Mouse (Mus musculus) liver, embryonic 11.5 days (tissue): Measurements from ENCODE around the gene Pnldc1. TPM values are rescaled to one million over a fixed set of nuclear protein-coding genes. Genes with fewer than 3 reads are reported as not detected.

Source experiments
- ATAC-seq: fragments of 200-750 bp; cut with Nextera tagmentation; replicated peaks from 2 replicates; pipeline ENCODE4 v1.8.0; 2017; ENCODE audit warnings: moderate number of reproducible peaks, mild to moderate bottlenecking, moderate TSS enrichment, moderate library complexity; ENCODE audit not compliant: low FRiP score
- DNase-seq: peaks from one replicate; pipeline ENCODE4 v3.0.0-alpha.2; 2017; ENCODE audit warnings: low spot score
- H3K27ac ChIP-seq: fragments of 300-500 bp; sonication (generic); 2 replicates; pipeline ENCODE4 v1.5.1; 2014; ENCODE audit warnings: mild to moderate bottlenecking, low read depth, low read length, control low read depth
- H3K27me3 ChIP-seq: fragments of 300-500 bp; sonication (generic); replicated peaks from 2 replicates; pipeline ENCODE4 v1.6.1; 2014; ENCODE audit warnings: low read length, mixed read lengths; ENCODE audit not compliant: control insufficient read depth, insufficient read depth
- H3K36me3 ChIP-seq: fragments of 300-500 bp; sonication (generic); 2 replicates; pipeline ENCODE4 v1.6.1; 2014; ENCODE audit warnings: mild to moderate bottlenecking, low read length, moderate library complexity, mixed read lengths; ENCODE audit not compliant: control insufficient read depth, insufficient read depth
- H3K4me1 ChIP-seq: fragments of 300-500 bp; sonication (generic); replicated peaks from 2 replicates; pipeline ENCODE4 v1.6.1; 2014; ENCODE audit warnings: low read length, mixed read lengths; ENCODE audit not compliant: control insufficient read depth, insufficient read depth
- H3K4me2 ChIP-seq: fragments of 300-500 bp; sonication (generic); 2 replicates; pipeline ENCODE4 v1.6.1; 2014; ENCODE audit warnings: mild to moderate bottlenecking, control low read depth, moderate library complexity
- H3K4me3 ChIP-seq: fragments of 300-500 bp; sonication (generic); 2 replicates; pipeline ENCODE4 v1.5.1; 2014; ENCODE audit warnings: low read depth, low read length, control low read depth
- H3K9ac ChIP-seq: fragments of 300-500 bp; sonication (generic); 2 replicates; pipeline ENCODE4 v1.6.1; 2014; ENCODE audit warnings: low read depth, low read length, control low read depth
- H3K9me3 ChIP-seq: fragments of 300-500 bp; sonication (generic); 2 replicates; pipeline ENCODE4 v1.6.1; 2016; ENCODE audit warnings: low read length, inconsistent platforms, mixed read lengths; ENCODE audit not compliant: control insufficient read depth
- WGBS: fragments of 180-500 bp; shearing (Covaris S2); extraction: QIAGEN DNeasy Blood & Tissue Kit; methylation state at CpG from one replicate; pipeline ENCODE4 v1.1.7; 2014; 5-methylcytosine and 5-hydroxymethylcytosine counted together
- polyA plus RNA-seq: library from polyadenylated mRNA; unstranded; fragments of >200 nt; fragmentation: Nextera tagmentation; extraction: Ambion mirVana; gene quantifications from 2 replicates; pipeline ENCODE4 v1.2.1, GENCODE M21; 2014

Pnldc1 gene
- polyA plus RNA-seq, 1 experiment from 2014 or later: 1.9 TPM

- ATAC-seq (peak; percentile 77), DNase-seq (no peak)
- no peaks in the 10 kb centered on the region for H3K9me3 ChIP-seq
- H3K4me2 ChIP-seq: peak overlapping the region; percentile 66
- no peaks in the 10 kb centered on the region for H3K27me3 ChIP-seq
- H3K4me3 ChIP-seq: peak overlapping the region; percentile 93
- H3K9ac ChIP-seq: peak overlapping the region; percentile 100
- H3K27ac ChIP-seq: peak overlapping the region; percentile 95
- peaks cover 39% of the 10 kb centered on the region for H3K36me3 ChIP-seq
- WGBS: under 1% methylated on average over 40 of the region's 40 CpGs
- H3K4me1 ChIP-seq: peaks cover 4% of the 10 kb centered on the region; the same call in 1 of the 2 replicates
Observed at GRCm38 (mm10) chr17:12916588-12917380, 6.8 kb upstream of the Pnldc1 start.

GRCm38 (mm10) chr17:12915881-12916583, 6.0 kb upstream of the Pnldc1 start, which contains the start of gene Mrpl18:
Mrpl18 (minus strand) TSS chr17:12916345.
- under 1% methylated on average over 56 of the region's 56 CpGs for WGBS
- Histone ChIP-seq H3K9ac (peak within 1 kb of the TSS; percentile 100), H3K4me3 (peak within 1 kb of the TSS; percentile 93), H3K27ac (peak within 1 kb of the TSS; percentile 95), H3K4me2 (peak within 1 kb of the TSS; percentile 90), H3K36me3 (peaks cover 39% of the 10 kb centered on the region), H3K9me3 (no peaks in the 10 kb centered on the region), H3K4me1 (peaks cover 4% of the 10 kb centered on the region; the same call in 1 of the 2 replicates), H3K27me3 (no peaks in the 10 kb centered on the region)
- peak; percentile 98 for ATAC-seq
- DNase-seq: peak; percentile 99

GRCm38 (mm10) chr17:12915488-12915880, 5.5 kb upstream of the Pnldc1 start, which contains the start of gene Tcp1:
Tcp1 (plus strand) TSS chr17:12915701.
- DNase-seq (no peak), ATAC-seq (0 out of 2 replicates have a peak, but pooled peaks have one; percentile 6)
- peaks cover 35% of the 10 kb centered on the region for H3K36me3 ChIP-seq
- WGBS: under 1% methylated on average over 18 of the region's 18 CpGs
- H3K27me3 ChIP-seq: no peaks in the 10 kb centered on the region
- peaks cover 4% of the 10 kb centered on the region; the same call in 1 of the 2 replicates for H3K4me1 ChIP-seq
- peak within 1 kb of the TSS; percentile 93 for H3K4me3 ChIP-seq
- H3K9ac ChIP-seq: peak within 1 kb of the TSS; percentile 100
- peak within 1 kb of the TSS; percentile 90 for H3K4me2 ChIP-seq
- peak within 1 kb of the TSS; percentile 95 for H3K27ac ChIP-seq
- H3K9me3 ChIP-seq: no peaks in the 10 kb centered on the region

DNA sequence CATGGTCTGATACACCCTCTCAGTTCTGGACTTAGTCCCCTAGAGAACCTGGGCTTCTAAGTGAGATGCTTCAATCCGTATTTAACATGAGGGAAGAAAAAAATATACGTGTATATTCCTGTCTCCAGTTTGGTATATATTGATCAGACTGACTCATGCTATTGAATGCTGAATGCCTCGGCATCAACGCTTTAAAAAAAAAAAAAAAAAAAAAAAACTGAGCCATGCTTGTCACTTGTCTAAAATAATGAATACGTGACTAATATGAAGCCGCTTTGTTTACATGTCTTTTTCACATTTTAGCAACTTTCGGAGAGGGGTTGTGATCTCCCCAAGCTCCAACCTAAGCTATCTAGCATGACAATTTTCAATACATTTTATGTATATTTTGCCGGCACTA, 361 bp upstream of the Pnldc1 start:
- no peak for ATAC-seq
- no peak for DNase-seq
- Histone ChIP-seq H3K4me3 (no peak overlapping the region), H3K4me1 (0 out of 2 replicates have a peak, but pooled peaks cover 2% of the 10 kb centered on the region), H3K27me3 (no peaks in the 10 kb centered on the region), H3K9me3 (no peaks in the 10 kb centered on the region), H3K4me2 (no peak overlapping the region), H3K27ac (no peak overlapping the region), H3K36me3 (peaks cover 17% of the 10 kb centered on the region), H3K9ac (no peak overlapping the region)
- WGBS: 88% methylated on average over 8 of the region's 8 CpGs

- Histone ChIP-seq H3K4me3 (no peak overlapping the region), H3K27ac (no peak overlapping the region), H3K4me1 (no peaks in the 10 kb centered on the region), H3K27me3 (no peaks in the 10 kb centered on the region), H3K9me3 (no peaks in the 10 kb centered on the region), H3K4me2 (no peak overlapping the region), H3K36me3 (peaks cover 8% of the 10 kb centered on the region), H3K9ac (no peak overlapping the region)
- WGBS: 91% methylated on average over 9 of the region's 9 CpGs
- ATAC-seq: no peak
- DNase-seq: no peak
Observed at GRCm38 (mm10) chr17:12906436-12906835, 3.6 kb downstream of the Pnldc1 start.

- Histone ChIP-seq H3K9me3 (no peaks in the 10 kb centered on the region), H3K4me2 (no peak overlapping the region), H3K27me3 (no peaks in the 10 kb centered on the region), H3K4me3 (no peak overlapping the region), H3K9ac (no peak overlapping the region), H3K36me3 (peaks cover 5% of the 10 kb centered on the region), H3K4me1 (no peaks in the 10 kb centered on the region), H3K27ac (no peak overlapping the region)
- DNase-seq: no peak
- ATAC-seq: no peak
- WGBS: 87% methylated on average over 4 of the region's 4 CpGs
Observed at GRCm38 (mm10) chr17:12905810-12906209, 4.2 kb downstream of the Pnldc1 start.

DNA sequence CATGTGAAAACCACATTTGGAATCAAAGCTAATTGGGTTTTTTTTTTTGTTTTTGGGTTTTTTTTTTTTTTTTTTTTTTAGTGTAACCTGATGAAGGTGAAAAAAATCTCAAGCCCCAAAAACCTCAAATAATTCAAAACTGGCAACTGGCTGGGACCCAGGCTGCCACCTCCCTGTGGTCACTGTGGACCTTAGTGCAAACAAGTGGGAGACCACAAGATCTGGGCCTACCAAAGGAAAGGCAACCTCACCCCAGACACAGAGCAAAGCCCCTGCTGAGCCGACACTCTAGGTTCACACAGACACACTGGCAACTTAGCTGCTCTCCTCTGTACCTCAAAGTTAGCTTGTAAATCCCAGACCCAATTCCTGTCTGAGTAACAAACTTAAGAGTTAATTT, 5.7 kb downstream of the Pnldc1 start:
- no peak overlapping the region for H3K27ac ChIP-seq
- H3K9me3 ChIP-seq: no peaks in the 10 kb centered on the region
- 81% methylated on average over 1 of the region's 1 CpGs for WGBS

DNA sequence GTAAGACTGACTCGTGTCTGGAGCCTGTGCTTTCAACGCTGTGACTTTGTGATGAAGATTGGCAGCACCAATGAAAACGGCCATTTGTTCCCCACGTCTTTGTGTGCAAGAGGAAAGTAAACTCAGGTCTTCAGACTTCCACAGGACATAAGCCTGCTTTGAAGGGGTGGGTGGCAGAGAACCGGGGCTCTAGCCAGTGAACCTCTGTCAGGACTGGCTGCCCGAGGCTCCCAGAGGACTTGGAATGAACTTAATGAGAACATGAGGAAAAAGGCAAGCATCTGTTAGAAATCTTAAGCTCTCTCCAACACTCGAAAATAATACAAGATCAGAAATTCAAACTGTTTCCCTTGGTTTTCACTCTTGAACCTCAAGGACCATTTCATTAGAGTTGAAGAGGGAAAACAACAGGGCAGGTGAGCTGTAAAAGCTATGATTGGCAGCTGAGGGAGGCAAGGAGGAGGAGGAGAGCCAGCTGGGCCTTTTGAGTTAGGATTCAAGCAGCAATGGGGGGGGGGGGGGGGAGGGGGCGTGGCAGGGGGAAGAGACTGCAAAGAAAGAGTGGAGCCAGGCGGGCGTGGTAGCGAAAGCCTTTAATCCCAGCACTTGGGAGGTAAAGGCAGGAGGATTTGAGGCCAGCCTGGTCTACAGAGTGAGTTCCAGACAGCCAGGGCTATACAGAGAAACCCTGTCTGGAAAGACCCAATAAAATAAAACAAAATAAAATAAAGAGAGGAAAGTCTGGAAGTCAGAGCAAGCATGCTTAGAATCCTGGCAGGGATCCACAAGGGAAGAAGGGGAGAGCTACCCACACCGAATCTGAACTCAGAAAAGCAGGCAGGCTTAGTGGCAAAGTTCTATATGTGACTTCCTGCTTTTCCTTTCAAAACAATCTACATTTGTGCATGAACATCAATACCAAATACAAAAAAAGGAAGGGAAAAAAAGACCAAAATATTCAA, 6.4 kb downstream of the Pnldc1 start:
- Histone ChIP-seq H3K9me3 (no peaks in the 10 kb centered on the region), H3K27me3 (no peaks in the 10 kb centered on the region), H3K4me2 (no peak overlapping the region), H3K4me3 (no peak overlapping the region), H3K9ac (no peak overlapping the region), H3K27ac (no peak overlapping the region), H3K4me1 (no peaks in the 10 kb centered on the region), H3K36me3 (peaks cover 5% of the 10 kb centered on the region)
- DNase-seq: no peak
- 78% methylated on average over 11 of the region's 12 CpGs for WGBS
- ATAC-seq: no peak

More for the DNA sequence above, 5.7 kb downstream of the Pnldc1 start:
- peaks cover 5% of the 10 kb centered on the region for H3K36me3 ChIP-seq
- ATAC-seq (no peak), DNase-seq (no peak)
- no peak overlapping the region for H3K9ac ChIP-seq
- no peak overlapping the region for H3K4me3 ChIP-seq
- no peaks in the 10 kb centered on the region for H3K27me3 ChIP-seq
- no peak overlapping the region for H3K4me2 ChIP-seq
- no peaks in the 10 kb centered on the region for H3K4me1 ChIP-seq
